Mouse (Mus musculus) neural tube, embryonic 11.5 days (tissue): ENCODE results near the gene Stx8. TPM values are rescaled to one million over a fixed set of nuclear protein-coding genes. Genes with fewer than 3 reads are reported as not detected.

Experiments
- ATAC-seq: fragments of 200-750 bp; cut with Nextera tagmentation; 2 replicates; pipeline ENCODE4 v1.8.0; 2017; ENCODE audit warnings: moderate number of reproducible peaks, mild to moderate bottlenecking, moderate TSS enrichment, moderate library complexity; ENCODE audit not compliant: insufficient read depth, low FRiP score, low TSS enrichment
- DNase-seq: peaks from one replicate; pipeline ENCODE4 v3.0.0-alpha.2; 2015; ENCODE audit warnings: low spot score
- H3K27ac ChIP-seq: fragments of 300-500 bp; sonication (generic); 2 replicates; pipeline ENCODE4 v1.5.1; 2014; ENCODE audit warnings: low read depth, mild to moderate bottlenecking, low read length
- H3K27me3 ChIP-seq: fragments of 300-500 bp; sonication (generic); 2 replicates; pipeline ENCODE4 v1.6.1; 2014; ENCODE audit warnings: mild to moderate bottlenecking, low read length, mixed read lengths; ENCODE audit not compliant: control insufficient read depth, insufficient read depth
- H3K36me3 ChIP-seq: fragments of 300-500 bp; sonication (generic); 2 replicates; pipeline ENCODE4 v1.6.1; 2014; ENCODE audit warnings: mild to moderate bottlenecking, low read length, moderate library complexity, mixed read lengths; ENCODE audit not compliant: control insufficient read depth, insufficient read depth
- H3K4me1 ChIP-seq: fragments of 300-500 bp; sonication (generic); 2 replicates; pipeline ENCODE4 v1.6.1; 2014; ENCODE audit warnings: low read length, mixed read lengths; ENCODE audit not compliant: control insufficient read depth, insufficient read depth
- H3K4me2 ChIP-seq: fragments of 300-500 bp; sonication (generic); 2 replicates; pipeline ENCODE4 v1.6.1; 2014; ENCODE audit warnings: low read depth, mild to moderate bottlenecking, moderate library complexity
- H3K4me3 ChIP-seq: fragments of 300-500 bp; sonication (generic); 2 replicates; pipeline ENCODE4 v1.5.1; 2014; ENCODE audit warnings: low read depth, low read length
- H3K9ac ChIP-seq: fragments of 300-500 bp; sonication (generic); 2 replicates; pipeline ENCODE4 v1.6.1; 2014; ENCODE audit warnings: mild to moderate bottlenecking, low read length
- H3K9me3 ChIP-seq: fragments of 300-500 bp; sonication (generic); 2 replicates; pipeline ENCODE4 v1.6.1; 2016; ENCODE audit warnings: low read length; ENCODE audit not compliant: control insufficient read depth
- WGBS: fragments of 180-500 bp; shearing (Covaris S2); extraction: QIAGEN DNeasy Blood & Tissue Kit; methylation state at CpG from one replicate; pipeline ENCODE4 v1.1.7; 2014; 5-methylcytosine and 5-hydroxymethylcytosine counted together
- polyA plus RNA-seq: library from polyadenylated mRNA; unstranded; fragments of >200 nt; fragmentation: Nextera tagmentation; extraction: Ambion mirVana; gene quantifications from 2 replicates; pipeline ENCODE4 v1.2.1, GENCODE M21; 2014

Gene Stx8
- polyA plus RNA-seq, 1 experiment from 2014 or later = 50.5 TPM

DNA sequence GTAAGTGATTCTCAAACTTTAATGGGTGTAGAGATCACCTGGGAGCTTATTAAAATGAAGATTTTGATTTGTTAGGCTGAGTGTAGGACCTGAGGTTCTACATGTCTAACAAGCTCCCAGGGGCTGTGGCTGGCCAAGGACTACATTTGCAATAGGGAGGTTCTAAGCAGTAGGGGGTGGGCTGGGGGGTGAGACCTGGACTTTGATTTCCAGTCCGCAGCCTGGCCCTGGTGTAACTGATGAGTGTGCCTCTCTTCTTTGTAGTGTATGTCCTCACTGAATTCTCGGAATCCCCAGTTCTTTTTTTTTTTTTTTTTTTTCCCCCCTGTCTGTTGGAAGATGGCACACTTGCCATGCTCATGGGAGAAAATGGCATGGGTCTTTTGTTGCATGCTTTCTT, 109.3 kb downstream of the Stx8 start:
- Histone ChIP-seq H3K9ac (no peak overlapping the region), H3K4me2 (no peak overlapping the region), H3K4me3 (no peak overlapping the region), H3K27me3 (no peaks in the 10 kb centered on the region), H3K27ac (no peak overlapping the region), H3K9me3 (no peaks in the 10 kb centered on the region), H3K4me1 (no peaks in the 10 kb centered on the region; the same call in 1 of the 2 replicates), H3K36me3 (no peaks in the 10 kb centered on the region)
- ATAC-seq (no peak), DNase-seq (no peak)
- WGBS = 55% methylated on average over 2 of the region's 2 CpGs

DNA sequence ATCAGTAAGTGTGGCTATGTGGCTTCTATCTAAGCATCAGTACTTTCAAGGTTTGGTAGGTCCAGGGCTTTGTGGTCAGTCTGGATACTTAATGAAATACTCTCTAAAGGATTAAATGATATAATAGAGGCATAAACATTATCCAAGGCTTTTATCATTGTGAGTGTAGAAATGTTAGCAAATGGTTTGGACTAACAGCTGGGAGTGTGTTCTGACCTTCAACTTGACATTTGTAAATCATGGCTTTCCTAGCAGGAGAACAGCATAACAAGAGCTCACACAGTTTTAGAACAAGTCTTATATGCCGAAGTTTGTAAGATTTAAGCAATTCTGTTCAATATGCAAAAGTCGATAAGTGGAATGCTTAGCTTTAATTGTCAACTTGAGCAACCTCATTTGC, 113.8 kb downstream of the Stx8 start:
- Histone ChIP-seq H3K4me2 (no peak overlapping the region), H3K27ac (no peak overlapping the region), H3K4me1 (no peaks in the 10 kb centered on the region), H3K27me3 (no peaks in the 10 kb centered on the region), H3K9ac (no peak overlapping the region), H3K9me3 (no peaks in the 10 kb centered on the region; the same call in 1 of the 2 replicates), H3K36me3 (no peaks in the 10 kb centered on the region; the same call in 1 of the 2 replicates), H3K4me3 (no peak overlapping the region)
- WGBS = 92% methylated on average over 2 of the region's 2 CpGs
- no peak for DNase-seq
- ATAC-seq = no peak

DNA sequence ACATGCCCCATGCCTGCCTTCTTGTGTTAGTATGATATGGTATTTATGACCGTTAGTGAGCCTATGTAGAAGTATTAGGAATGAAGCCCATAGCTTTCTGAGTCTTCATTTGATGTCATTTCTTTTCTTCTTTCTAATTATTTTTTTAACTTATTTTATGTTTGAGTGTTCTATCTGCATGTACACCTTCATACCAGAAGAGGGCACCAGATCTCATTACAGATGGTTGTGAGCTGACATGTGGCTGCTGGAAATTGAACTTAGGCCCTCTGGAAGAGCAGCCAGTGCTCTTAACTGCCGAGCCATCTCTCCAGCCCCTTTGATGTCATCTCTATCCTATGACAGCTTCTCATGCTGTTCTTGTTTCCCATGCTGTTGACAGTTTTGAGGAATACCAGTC, 115.0 kb downstream of the Stx8 start:
- no peak for ATAC-seq
- DNase-seq = no peak
- no peaks in the 10 kb centered on the region for H3K27me3 ChIP-seq
- H3K9ac ChIP-seq = no peak overlapping the region
- 91% methylated on average over 2 of the region's 2 CpGs for WGBS
- H3K4me1 ChIP-seq = no peaks in the 10 kb centered on the region
- H3K36me3 ChIP-seq = no peaks in the 10 kb centered on the region; the same call in 1 of the 2 replicates
- H3K4me2 ChIP-seq = no peak overlapping the region
- H3K4me3 ChIP-seq = no peak overlapping the region
- H3K27ac ChIP-seq = no peak overlapping the region
- H3K9me3 ChIP-seq = no peaks in the 10 kb centered on the region; the same call in 1 of the 2 replicates

DNA sequence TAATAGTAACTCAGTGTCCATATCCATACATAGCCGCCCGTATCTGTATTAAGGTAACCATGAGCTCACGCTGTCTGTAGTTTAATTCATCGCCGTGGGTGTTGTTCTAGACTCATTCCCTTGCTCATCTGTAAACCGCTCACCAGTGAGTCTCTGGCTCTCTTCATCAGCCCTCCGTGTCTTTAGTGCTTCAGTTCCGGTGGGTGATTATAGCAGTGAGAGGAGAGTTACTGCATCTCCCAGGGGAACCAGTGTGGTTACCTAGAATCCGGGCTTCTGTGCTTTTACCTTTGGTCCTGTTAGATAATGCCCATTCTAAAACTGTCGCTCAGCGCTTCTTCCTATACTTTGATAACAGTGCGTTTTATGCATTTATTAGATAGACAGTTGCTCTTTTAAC, 116.8 kb downstream of the Stx8 start:
- Histone ChIP-seq H3K4me2 (no peak overlapping the region), H3K27ac (no peak overlapping the region), H3K36me3 (no peaks in the 10 kb centered on the region; the same call in 1 of the 2 replicates), H3K9me3 (no peaks in the 10 kb centered on the region; the same call in 1 of the 2 replicates), H3K9ac (no peak overlapping the region), H3K27me3 (no peaks in the 10 kb centered on the region), H3K4me1 (no peaks in the 10 kb centered on the region), H3K4me3 (no peak overlapping the region)
- DNase-seq (no peak), ATAC-seq (no peak)
- WGBS = 92% methylated on average over 12 of the region's 12 CpGs

DNA sequence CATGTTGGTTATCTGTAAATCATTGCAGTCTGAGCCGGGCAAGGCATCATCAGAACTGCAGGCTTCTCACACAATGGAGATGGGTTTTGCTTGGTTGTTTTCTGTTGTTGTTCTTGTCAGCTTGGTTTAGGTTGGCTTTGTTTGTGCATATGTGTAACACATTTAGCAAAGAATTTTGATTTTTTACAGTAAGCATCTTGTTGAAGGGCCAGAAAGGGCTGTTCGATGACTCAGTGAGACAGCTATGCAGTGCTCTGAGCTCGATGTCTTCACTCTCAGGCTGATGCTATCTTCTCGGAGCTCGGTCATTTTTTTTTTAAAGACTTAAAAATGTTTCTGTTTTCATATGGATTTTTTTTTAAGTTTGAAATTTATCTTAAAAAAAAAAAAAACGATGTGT, 117.6 kb downstream of the Stx8 start:
- DNase-seq (no peak), ATAC-seq (no peak)
- H3K4me1 ChIP-seq = no peaks in the 10 kb centered on the region
- H3K4me2 ChIP-seq = no peak overlapping the region
- H3K9ac ChIP-seq = no peak overlapping the region
- H3K4me3 ChIP-seq = no peak overlapping the region
- WGBS = 85% methylated on average over 6 of the region's 6 CpGs
- H3K27ac ChIP-seq = no peak overlapping the region
- H3K27me3 ChIP-seq = no peaks in the 10 kb centered on the region
- no peaks in the 10 kb centered on the region; the same call in 1 of the 2 replicates for H3K36me3 ChIP-seq
- no peaks in the 10 kb centered on the region; the same call in 1 of the 2 replicates for H3K9me3 ChIP-seq

DNA sequence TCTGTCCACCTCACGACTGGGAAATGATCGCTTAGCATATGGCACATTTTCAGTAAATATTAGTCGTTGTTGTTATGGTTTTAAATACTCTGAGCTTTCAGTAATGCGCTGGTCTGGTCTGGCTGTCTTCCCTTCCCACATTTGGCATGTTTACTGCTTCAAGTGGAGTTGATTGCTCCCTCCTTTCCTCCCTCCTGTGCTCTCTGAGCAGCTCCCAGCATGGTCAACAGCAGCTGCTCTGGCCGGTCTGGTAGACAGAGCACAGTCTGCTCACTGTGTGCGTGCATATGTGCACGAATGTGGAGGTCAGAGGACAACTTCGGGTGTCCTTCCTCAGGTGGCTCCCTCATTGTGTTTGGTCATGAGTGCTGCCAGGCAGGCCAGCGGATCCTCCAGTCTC, 120.2 kb downstream of the Stx8 start:
- Histone ChIP-seq H3K4me1 (peaks cover 7% of the 10 kb centered on the region), H3K9me3 (no peaks in the 10 kb centered on the region; the same call in 1 of the 2 replicates), H3K4me3 (no peak overlapping the region), H3K27me3 (no peaks in the 10 kb centered on the region), H3K4me2 (no peak overlapping the region), H3K27ac (no peak overlapping the region), H3K36me3 (no peaks in the 10 kb centered on the region; the same call in 1 of the 2 replicates), H3K9ac (no peak overlapping the region)
- no peak for ATAC-seq
- 69% methylated on average over 9 of the region's 9 CpGs for WGBS
- DNase-seq = no peak

DNA sequence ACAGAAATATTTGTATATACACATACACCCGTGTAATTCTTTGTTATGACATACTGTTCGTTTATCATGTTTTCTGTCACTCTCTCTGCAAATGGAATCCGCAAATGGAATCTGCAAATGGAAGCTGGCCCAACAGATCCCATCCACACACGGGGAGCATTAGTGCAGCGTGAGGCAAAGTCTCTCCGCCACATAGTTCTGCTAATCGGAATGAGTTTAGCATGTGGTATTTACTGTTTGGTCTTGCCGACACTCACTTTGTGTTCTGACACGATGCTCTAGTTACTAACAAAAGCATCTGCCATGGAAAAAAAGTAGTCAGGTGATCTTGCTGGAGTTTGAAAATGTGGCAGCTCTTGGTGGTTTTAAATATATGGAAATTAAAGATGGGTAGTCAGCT, 123.4 kb downstream of the Stx8 start:
- H3K4me1 ChIP-seq = peaks cover 11% of the 10 kb centered on the region
- no peaks in the 10 kb centered on the region for H3K27me3 ChIP-seq
- H3K4me3 ChIP-seq = no peak overlapping the region
- no peaks in the 10 kb centered on the region for H3K9me3 ChIP-seq
- no peak for DNase-seq
- H3K4me2 ChIP-seq = no peak overlapping the region
- H3K36me3 ChIP-seq = no peaks in the 10 kb centered on the region
- no peak for ATAC-seq
- WGBS = 60% methylated on average over 9 of the region's 9 CpGs
- H3K9ac ChIP-seq = no peak overlapping the region
- H3K27ac ChIP-seq = no peak overlapping the region

DNA sequence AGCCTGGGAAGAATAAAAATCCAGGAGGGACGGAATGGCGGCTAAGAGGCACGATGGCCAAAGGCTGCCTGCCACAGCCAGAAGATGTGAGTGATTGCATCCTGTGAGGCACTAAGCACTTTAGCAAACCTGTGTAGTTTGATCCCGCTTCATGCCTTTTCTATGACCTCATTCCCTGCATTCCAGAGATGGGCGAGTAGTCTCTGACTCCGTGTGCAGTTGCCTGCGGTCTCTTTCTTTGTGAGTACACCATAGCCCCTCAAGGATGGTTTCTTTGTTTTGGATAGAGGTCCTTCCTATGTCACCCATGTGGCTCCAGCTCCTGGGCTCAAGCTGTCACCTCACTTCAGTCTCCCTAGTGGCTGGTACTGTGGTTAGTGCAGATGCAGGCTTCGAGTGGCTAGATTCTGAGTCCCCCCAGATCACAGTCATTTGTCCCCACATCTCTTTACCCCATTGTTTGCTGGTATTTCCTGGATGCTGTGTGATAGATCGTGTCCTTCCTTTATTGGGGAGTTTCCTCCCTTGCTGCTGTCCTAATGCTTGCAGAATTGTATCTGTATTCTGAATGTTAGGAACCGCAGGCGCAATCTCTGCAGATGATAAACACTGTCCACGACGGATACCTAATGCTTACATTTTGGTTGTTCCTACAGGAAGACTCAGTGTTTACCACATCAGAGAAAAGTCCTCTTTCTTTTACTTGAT, 124.0 kb downstream of the Stx8 start:
- Histone ChIP-seq H3K9ac (no peak overlapping the region), H3K27ac (no peak overlapping the region), H3K36me3 (no peaks in the 10 kb centered on the region), H3K4me2 (no peak overlapping the region), H3K9me3 (no peaks in the 10 kb centered on the region), H3K27me3 (no peaks in the 10 kb centered on the region), H3K4me3 (no peak overlapping the region), H3K4me1 (peaks cover 11% of the 10 kb centered on the region)
- DNase-seq (peak; percentile 25), ATAC-seq (no peak)
- 46% methylated on average over 13 of the region's 13 CpGs for WGBS
